Mouse (Mus musculus): Measurements from ENCODE around the gene Kcnmb2. TPM values are rescaled to one million over a fixed set of nuclear protein-coding genes. Genes with fewer than 3 reads are reported as not detected.
A peak's percentile ranks its signal among the peaks of the same experiment; 100 is the strongest.

Gene Kcnmb2
- total RNA-seq, 2 experiments from 2014 or later: 17.7 to 18.4 TPM

- intact Hi-C loops (cut with DNase I): no loop called here
- DNase-seq: no peak
These were observed 228.4 kb downstream of the Kcnmb2 start for GRCm38 (mm10) chr3:32130696-32131095.

- intact Hi-C loops (cut with DNase I): no loop called here
These were observed 230.2 kb downstream of the Kcnmb2 start for GRCm38 (mm10) chr3:32132395-32133004.

GRCm38 (mm10) chr3:32144194-32144593 is 241.9 kb downstream of the Kcnmb2 start:
- DNase-seq: no peak
- intact Hi-C loops (cut with DNase I): no loop called here

More at GRCm38 (mm10) chr3:32132395-32133004, 230.2 kb downstream of the Kcnmb2 start:
- no peak for DNase-seq

GRCm38 (mm10) chr3:32144655-32145054 is 242.3 kb downstream of the Kcnmb2 start:
- DNase-seq: no peak
- intact Hi-C loops (cut with DNase I): no loop called here

- intact Hi-C loops (cut with DNase I): no loop called here
- DNase-seq: no peak
These were observed 245.4 kb downstream of the Kcnmb2 start for GRCm38 (mm10) chr3:32147739-32148138.

GRCm38 (mm10) chr3:32149851-32150570 is 247.7 kb downstream of the Kcnmb2 start:
- intact Hi-C loops (cut with DNase I): no loop called here
- DNase-seq: no peak

- no peak for DNase-seq
These were observed 278.2 kb downstream of the Kcnmb2 start for GRCm38 (mm10) chr3:32180519-32180918.

GRCm38 (mm10) chr3:32185855-32186522 is 283.7 kb downstream of the Kcnmb2 start:
- no peak for DNase-seq
- intact Hi-C loops (cut with DNase I): loop anchor here (10.0 kb wide), 1 partner anchor 129 kb away; no protein-coding TSS in a partner anchor

More at GRCm38 (mm10) chr3:32180519-32180918, 278.2 kb downstream of the Kcnmb2 start:
- intact Hi-C loops (cut with DNase I): loop anchor here (10.0 kb wide), 1 partner anchor 134 kb away; no protein-coding TSS in a partner anchor

GRCm38 (mm10) chr3:32188521-32188920 is 286.2 kb downstream of the Kcnmb2 start:
- peak; percentile 77 for DNase-seq
- intact Hi-C loops (cut with DNase I): loop anchor here (10.0 kb wide), 1 partner anchor 126 kb away; no protein-coding TSS in a partner anchor

- intact Hi-C loops (cut with DNase I): loop anchor here (10.0 kb wide), 1 partner anchor 126 kb away; no protein-coding TSS in a partner anchor
- no peak for DNase-seq
These were observed 286.6 kb downstream of the Kcnmb2 start for GRCm38 (mm10) chr3:32188955-32189354.

- intact Hi-C loops (cut with DNase I): loop anchor here (10.0 kb wide), 2 partner anchors 125 to 395 kb away; no protein-coding TSS in a partner anchor
- DNase-seq: no peak
These were observed 287.6 kb downstream of the Kcnmb2 start for GRCm38 (mm10) chr3:32189956-32190355.

- intact Hi-C loops (cut with DNase I): loop anchor here (10.0 kb wide), 1 partner anchor 399 kb away; no protein-coding TSS in a partner anchor
- DNase-seq: no peak
These were observed 291.7 kb downstream of the Kcnmb2 start for GRCm38 (mm10) chr3:32194014-32194413.

GRCm38 (mm10) chr3:32226755-32227154 is 324.4 kb downstream of the Kcnmb2 start:
- intact Hi-C loops (cut with DNase I): no loop called here
- DNase-seq: no peak

GRCm38 (mm10) chr3:32236766-32237165 is 334.5 kb downstream of the Kcnmb2 start:
- intact Hi-C loops (cut with DNase I): no loop called here
- DNase-seq: no peak
